Mouse (Mus musculus): ENCODE measurements around the gene Osbpl3.

DNA sequence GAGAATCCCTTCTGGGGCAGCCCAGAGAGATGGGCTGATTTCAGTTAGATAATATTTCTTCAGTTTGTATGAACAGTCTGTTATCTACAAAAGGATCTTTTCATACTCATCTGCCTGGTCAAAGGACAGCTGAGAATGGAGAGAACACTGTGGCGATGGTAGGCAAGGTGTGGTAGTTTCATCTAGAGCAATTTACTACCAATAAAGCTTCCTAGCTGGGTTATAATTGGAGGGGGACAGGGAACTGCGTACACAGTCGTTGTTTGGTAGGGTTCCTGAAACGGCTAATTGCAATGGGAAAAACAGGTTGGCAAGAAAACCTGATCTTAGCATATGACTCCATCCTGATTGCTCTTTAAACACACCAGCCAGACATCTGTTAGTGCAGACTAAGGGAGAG is 182.1 kb downstream of the Osbpl3 start:
- TF ChIP-seq CTCF (IDR thresholded peaks at IDR 0.05; ENCODE audit: borderline replicate concordance, insufficient read depth, low read length) (no peak), POLR2A (IDR thresholded peaks at IDR 0.05; ENCODE audit: low read depth, low read length) (no peak)

Measured in embryonic fibroblast, embryonic 13.5 days (primary cell).